Mouse (Mus musculus) brain, embryonic 14.5 days (tissue): Measurements from ENCODE around the gene Tmem94.

Experiments
- CTCF ChIP-seq: fragments of 200-500 bp; IDR thresholded peaks from 2 replicates; pipeline ENCODE4 v1.5.1; 2012; ENCODE audit warnings: inconsistent platforms, mild to moderate bottlenecking, moderate library complexity, borderline replicate concordance; ENCODE audit not compliant: insufficient read depth, insufficient read length; ENCODE audit errors: extremely low read depth
- POLR2A ChIP-seq: fragments of 200-500 bp; IDR thresholded peaks from 2 replicates; pipeline ENCODE4 v1.6.1; 2012; ENCODE audit warnings: mild to moderate bottlenecking, inconsistent platforms, borderline replicate concordance; ENCODE audit not compliant: poor library complexity, insufficient read depth, insufficient read length, severe bottlenecking; ENCODE audit errors: extremely low read depth

DNA sequence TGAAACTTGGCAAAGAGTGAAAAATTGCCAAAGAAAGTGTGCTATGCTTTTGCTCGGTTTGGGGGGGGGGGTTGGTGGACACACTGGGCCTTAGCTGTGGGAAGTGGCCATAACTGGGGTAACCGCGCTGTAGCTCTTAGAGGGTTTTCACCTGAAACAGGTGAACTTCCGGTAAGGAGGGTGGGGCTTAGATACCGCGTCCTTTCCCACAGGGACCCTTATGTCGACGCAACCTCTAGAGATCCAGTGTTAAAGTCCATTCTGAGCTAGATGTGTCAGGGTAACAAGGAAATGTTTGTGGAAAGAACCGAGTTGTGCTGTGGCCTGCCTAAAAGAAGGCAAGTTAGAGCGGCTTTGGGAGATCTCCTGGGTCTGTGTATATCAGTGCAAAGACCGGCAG, 59.6 kb downstream of the Tmem94 start:
- no peak for TF ChIP-seq CTCF
- no peak for TF ChIP-seq POLR2A
